Mouse (Mus musculus) left cerebral cortex, postnatal 14 days (tissue): ENCODE data around the gene Ptges. TPM values are rescaled to one million over a fixed set of nuclear protein-coding genes. Genes with fewer than 3 reads are reported as not detected.

ENCODE experiments used
- DNase-seq, 2 experiments: peaks; one replicate each; pipeline ENCODE4 v3.0.0; 2021 to 2022; ENCODE audit warnings: low spot score in 2 of 2, mixed read lengths in 1 of 2
- intact Hi-C: fragments of 180-260 bp; cut with DNase I; formaldehyde crosslinking; loops from one replicate; pipeline ENCODE4 v1.15.1; 2025
- total RNA-seq, 2 experiments: library from RNA; stranded (reverse); gene quantifications; 2 replicates each; pipeline ENCODE4 v1.2.3; 2021

Gene Ptges
- total RNA-seq, 2 experiments from 2014 or later: 3.8 to 4.9 TPM

DNA sequence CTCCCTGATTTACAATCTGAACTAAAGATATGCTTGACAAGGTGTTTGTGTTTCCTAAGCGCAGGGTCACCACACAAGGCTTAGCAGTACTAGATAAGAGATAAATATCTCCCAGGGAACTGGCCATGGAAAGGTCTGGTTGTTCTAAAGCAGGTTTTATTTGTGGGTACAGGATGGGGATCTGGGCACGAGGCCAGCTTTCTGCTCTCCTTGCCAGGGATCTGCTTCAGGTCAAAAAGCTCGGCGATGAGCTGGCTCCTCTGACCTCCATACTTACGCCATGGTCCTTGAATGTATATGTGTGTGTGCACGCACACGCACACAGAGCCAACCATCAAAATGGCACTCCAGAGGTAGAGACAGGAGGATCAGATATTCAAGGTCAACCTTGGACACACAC is 24.7 kb downstream of the Ptges start:
- DNase-seq: no peak
- intact Hi-C loops: no loop called here

DNA sequence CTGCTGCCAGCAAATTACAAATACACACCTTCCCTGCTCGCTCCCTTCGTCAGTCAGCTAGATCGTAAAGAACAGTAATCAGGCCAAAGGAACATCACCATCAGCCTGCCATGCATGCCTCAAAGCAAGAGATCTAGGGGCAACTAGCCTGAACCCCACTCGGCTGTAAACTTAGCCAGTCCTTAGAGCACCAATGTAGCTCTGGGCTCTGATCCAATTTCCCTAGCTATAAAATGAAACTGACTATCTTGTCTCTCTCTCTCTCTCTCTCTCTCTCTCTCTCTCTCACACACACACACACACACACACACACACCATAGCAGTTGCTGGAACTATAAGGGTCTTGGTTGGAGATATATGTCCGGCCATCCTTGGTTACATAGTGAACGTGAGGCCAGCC is 25.4 kb downstream of the Ptges start:
- no peak for DNase-seq
- intact Hi-C loops: no loop called here

DNA sequence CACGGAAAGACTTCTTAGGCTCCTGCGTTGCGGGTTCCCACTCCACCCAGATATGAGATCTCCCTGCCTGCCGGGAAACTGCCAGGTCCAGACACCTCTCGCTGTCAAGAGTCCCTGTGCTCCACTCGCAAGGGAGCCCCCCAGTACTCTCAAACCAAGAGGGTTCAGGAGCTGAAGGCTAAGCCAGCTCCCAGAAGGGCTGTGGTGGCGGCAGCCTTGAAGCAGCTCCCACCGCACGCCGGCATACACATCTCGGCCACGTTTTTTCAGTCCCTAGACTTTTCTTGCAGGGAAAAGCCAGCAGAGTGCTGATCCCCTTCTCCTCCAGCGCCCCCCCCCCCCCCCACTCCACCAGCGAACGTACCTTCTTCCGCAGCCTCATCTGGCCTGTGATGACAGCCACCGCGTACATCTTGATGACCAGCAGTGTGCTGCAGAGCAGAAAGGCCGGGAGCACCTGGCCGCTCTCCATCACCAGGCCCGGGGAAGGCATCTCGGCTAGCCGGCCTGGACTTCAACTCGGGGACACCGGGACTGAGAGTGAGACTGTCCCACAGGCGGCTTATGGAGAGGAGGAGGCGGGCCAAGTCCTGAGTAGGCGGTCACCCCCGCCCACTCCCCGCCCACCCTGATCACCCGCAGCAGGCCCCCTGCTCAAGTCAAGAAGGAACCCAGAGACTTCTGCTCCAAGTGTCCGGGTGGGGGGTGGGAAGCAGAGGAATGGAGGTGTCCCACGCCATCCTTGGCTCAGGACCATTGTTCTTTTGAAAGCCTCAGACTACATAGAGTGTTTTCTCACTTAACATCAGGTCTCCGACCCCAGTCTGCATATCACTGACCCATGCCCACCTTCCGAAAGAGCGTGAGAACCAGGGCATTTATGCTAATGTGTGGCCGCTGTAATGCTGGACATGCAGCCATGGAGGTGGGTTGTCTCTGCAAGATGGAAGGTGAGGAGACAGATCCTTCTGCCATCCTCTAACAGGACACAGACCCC is 26.6 kb downstream of the Ptges start:
- no peak for DNase-seq
- intact Hi-C loops: no loop called here

DNA sequence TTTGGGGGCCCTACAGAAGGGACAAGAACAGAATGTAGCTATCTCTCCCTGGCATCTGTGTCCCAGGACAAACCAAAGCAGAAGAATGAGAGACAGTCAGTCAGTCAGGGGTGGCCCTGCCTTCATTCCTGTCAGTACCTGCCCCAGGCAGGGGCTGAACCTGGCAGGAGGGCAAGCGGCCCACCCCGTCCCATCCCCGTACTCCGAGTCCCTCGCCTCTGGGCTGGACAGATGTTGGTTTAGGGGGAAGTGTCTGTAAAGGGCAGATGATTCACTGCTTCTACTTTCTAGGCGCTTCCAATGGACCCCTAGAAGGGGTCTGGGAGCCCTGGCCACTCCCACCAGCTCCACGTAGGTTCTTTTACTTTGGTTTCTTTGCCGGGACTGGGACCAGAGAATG is 27.4 kb downstream of the Ptges start:
- intact Hi-C loops: no loop called here
- DNase-seq: no peak

DNA sequence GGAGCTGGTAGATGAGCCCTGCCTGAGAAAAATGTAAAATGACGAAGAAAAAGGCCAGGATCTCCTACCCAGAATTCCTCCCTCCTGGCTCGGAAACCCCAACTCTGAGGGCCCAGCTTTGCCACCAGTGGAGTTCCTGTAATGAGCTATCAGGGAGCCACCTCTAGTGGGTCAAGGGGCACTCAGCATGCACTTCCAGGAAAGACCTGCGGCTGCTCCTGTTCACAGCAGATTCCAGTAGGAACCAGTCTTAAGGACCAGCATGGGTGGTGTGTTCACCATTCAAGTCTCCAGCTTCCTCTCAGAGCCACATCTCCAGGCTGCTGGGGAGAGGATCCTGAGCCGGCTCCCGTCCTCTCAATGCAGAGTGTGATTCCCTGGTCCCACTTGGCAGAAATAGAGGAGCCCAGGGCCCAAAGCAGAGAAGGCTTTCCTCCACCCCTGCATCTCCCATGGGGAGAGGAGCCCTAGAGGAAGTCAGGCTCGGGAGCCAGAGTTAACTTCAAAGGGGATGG is 28.0 kb downstream of the Ptges start:
- intact Hi-C loops: no loop called here
- no peak for DNase-seq

DNA sequence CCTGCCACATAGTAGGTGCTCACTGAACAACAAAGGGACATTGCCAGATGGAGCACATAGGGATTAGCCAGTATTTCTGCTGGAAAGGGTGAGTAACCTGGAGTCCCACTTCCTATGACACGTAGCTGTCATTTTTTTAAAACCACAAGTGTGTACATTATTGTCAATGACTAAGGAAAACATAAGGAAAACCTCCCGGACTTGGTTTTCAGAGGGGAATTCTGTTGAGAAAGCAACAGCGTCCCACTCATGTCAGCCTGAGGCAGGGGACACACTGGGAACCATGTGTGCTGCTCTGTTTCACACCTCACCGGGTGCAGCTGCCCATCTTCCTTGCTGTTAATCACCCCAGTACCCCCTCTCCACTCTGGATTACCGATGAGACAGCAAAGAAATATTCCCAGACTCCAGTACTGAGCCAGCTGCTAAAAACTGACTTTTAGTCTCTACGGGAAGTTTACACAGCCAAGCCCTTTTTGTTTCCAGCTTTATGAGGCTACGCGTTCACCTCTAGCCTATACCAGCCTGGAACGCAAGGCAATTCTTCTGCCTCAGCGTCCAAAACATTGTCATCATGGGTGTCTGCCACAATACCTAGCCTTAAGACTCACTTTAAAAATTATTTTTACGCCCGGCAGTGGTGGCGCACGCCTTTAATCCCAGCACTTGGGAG is 30.1 kb downstream of the Ptges start:
- DNase-seq: no peak
- intact Hi-C loops: no loop called here

DNA sequence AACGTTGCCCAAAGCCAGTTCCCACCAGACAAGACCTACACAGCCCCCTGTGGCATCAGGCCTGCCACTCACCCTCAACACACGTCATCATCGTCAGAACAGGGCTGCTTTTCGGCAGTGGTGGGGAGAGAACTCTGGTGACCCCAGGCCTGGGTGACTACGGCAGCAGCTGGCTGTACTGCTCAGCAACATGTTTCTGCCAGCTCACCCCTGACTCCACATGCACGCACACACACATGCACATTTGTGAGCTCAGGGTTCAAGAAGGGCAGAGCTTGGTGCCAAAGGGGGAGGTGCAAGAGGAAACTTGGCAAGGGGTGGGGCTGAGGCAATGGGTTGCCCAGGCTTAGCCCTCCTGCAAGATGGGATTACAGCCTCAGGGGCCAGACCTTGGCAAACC is 32.4 kb downstream of the Ptges start:
- no peak for DNase-seq
- intact Hi-C loops: no loop called here

DNA sequence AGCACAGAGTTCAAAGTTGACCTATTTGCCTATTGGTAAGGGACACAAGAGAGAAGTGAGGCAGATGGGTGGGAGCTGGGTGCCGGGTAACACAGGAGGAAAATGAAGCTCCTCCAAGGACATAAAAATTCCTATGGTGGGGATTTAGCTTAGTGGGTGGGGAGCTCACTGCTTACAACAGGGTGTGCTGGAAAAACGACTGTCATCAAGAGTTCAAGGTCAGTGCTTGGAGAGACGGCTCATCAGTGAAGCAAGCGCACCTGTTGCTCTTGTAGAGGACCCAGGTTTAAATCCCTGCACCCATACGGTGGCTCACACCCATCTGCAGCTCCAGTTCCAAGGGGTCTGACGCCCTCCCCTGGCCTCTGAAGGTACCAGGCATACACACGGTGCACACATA is 35.7 kb downstream of the Ptges start:
- DNase-seq: no peak
- intact Hi-C loops: no loop called here

DNA sequence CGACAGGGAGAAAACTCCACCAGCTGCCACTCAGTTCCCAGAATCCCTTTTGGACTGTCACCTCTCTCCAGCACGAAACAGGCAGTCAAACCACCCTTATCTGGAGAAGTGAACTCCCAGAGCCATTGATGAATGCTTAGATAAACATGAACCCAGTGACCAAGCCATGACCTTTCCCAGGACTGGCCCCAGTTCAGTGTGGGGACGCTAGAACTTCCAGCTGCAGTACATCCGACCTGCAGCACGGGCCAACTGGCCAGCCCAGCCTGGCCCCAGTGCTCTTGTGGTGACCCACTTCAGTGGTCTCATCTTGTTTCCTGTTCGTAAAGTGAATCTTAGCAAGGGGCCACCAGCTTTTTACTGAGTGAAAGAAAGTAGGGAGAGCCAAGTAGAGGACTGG is 36.3 kb downstream of the Ptges start:
- DNase-seq: no peak
- intact Hi-C loops: no loop called here

DNA sequence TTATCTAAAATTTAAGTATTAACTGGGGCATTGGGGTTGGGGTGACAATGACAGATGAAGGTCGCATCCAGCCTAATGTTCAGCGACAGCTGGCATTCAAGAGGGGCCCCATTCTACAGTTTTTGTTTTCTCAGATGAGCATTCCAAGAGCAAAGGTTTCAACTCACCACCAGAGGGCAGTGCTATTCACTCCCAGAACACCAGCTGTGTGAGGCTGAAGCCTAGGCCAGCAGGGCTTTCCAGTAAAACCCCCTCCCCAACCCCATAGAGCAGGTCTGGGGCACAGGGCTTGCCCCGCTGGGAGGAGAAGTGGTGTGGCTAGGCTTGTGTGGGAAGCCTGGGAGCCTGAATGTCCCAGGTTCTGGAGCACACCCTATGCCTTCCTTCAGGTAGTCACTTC is 38.7 kb downstream of the Ptges start:
- intact Hi-C loops: loop anchor here (2.0 kb wide), 1 partner anchor 44 kb away; no protein-coding TSS in a partner anchor
- peak; percentile 45 to 56 for DNase-seq

DNA sequence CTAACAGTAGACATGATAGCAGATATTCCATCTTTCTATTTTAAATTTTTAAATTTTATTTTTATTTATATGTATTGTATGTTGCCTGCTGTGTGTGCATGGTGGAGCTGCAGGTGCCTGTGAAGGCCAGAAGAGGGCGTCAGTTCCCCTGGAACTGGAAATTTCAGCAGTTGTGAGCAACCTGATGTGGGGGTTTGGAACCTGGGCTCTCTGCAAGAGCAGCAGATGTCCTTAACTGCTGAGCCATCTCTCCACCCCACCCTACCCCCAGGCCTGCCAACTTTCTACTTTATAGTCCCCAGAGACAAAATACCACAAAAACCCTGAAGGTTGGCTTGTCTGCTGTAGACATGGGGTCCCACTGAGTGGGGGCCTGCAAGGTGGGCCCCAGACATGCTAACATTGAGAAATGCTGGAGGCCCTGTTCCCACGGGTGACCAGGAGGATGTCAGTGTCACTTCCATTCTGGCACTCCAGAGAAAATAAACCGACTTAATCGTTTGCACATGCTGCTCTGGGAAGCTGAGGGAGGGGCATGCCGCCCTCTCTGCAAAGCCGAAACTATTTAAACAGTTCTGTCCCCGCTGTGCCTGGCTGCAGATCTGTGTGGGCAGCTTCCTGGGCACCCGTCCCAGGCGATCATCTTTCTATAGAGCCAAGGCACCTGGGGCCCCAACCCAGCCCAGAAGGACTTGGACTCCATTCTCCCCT is 44.1 kb downstream of the Ptges start:
- intact Hi-C loops: no loop called here
- peak; percentile 62 to 80 for DNase-seq

DNA sequence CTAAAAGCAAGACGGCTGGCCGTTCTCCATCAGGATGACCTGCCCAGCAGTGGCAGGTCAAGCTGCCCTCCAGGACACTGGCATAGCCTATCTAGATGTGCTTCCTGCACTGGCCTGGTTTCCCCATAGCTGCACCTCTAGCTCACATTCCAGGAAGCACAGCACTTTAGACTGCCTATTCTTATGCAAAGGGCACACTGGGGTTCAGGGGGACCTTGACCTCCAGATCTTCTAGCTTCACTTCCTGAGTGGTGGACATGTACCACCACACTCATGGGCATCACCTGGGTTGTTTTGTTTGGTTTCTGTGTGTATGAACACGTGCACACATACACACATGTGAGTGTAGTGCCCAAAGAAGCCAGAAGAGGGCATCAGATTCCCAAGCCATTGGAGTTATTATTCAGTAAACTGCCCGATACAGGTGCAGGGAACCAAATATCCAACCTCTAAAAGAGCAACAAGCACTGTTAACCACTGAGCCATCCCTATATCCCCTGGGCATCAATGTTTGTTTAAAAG is 44.8 kb downstream of the Ptges start:
- intact Hi-C loops: no loop called here
- no peak for DNase-seq

DNA sequence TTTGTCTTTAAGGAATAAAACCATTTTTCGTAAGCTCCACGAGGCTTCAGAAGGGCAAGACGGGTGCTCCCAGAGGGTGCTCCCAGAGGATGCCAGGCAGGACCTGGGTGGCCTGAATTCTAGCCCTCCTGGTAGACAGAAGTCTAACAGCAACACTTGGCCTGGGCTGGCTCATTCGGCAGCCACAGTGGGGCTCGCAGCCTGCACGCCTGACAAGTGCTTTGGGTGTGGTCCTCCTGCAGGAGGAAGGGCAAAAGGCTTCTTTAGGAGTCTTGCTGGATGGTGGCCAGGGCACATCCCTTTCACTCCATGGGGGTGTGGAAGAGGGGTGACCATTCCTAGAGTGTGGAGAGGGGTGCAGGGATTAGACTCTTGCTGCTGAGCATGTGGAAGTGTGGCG is 48.4 kb downstream of the Ptges start:
- intact Hi-C loops: no loop called here

DNA sequence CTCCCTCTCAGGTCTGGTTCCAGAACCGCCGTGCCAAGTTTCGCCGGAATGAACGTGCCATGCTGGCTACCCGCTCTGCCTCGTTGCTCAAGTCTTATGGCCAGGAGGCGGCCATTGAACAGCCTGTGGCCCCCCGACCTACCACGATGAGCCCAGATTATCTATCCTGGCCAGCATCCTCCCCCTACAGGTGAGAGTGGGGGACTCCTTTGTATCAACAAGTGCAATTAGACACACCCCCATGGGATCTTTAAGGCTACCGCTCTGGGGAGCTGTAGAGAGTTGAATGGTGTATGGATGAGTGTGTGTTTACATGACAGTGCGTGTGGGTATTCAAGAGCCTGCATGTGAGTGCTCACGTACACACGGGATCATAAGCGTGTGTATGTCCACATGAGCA is 50.2 kb downstream of the Ptges start:
- no peak for DNase-seq
- intact Hi-C loops: no loop called here

More for the DNA sequence above, 48.4 kb downstream of the Ptges start:
- DNase-seq: no peak

DNA sequence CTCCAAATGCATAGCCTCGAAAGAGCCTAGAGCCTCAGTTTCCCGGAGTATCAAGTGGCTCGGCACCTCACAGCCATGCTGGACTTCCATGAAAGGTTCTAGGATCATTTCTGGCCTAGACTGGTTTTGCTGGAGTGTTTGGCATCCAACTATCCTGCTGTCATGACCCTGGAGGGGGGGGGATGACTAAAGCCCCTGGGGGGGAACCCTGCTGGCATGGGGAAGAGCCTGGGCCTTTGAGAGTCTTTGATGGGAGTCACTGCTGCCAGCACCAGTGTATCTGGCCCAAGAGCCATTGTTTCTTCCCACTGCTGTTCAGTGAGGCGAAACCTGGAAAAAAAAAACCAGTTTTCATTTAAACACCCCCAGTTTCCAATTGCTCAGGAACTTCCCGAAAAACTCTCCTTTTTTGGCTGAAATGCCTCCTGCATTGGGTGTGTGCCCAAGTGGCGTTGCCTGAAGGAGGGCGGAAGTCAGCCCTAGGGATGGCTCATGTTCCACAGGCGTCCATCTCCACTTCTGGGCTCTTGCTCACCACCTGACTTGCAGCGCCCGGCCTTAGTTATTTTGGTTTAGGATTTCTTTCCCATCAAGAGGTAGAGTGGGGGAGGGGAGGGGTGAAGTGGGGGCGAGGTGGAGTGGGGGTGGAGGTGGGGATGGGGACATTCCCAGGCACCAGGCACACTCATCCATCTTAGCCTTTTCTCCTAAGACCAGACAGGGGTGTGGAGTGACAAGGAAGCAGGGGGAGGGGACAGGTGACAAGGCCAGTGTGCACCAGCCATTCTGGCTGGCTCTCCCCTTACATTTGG is 53.8 kb downstream of the Ptges start:
- no peak for DNase-seq
- intact Hi-C loops: no loop called here

DNA sequence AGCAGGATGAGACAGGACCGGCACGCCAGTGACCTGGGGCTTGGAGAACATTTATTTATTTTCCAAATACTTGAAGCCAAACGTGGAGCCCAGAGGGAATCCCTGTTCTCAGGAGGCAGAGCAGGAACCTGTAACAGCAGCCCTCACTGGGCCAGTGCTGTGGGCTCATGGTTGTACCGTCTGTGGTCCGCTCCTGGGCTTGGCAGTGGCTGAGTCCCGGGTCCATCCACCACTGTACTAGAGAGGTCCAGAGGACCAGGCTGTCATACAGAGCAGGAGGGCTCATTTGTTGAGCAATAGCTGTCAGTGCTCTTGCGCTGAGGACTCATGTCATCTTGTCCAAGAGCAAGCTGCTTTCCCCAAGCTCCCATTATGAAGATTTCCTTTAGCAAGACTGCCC is 54.6 kb downstream of the Ptges start:
- no peak for DNase-seq
- intact Hi-C loops: no loop called here

DNA sequence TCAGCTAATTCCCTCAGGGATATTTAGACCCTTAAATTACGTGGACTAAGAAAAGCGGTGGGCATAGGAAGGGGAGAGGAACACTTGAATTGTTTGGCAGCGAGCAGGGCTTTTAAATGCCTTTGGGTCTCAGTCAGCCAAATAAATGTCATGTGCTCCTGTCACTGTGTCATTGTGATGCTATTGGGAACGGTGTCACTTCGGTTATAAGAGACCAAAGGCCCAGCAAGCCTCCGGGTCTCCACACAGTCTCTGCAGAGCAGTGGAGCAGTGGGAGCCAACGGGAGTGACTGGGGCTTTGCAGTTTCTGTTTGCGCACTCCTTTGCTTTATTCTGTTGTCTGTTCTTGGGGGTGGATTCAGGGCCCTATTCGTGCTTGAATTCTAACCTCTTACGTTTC is 55.2 kb downstream of the Ptges start:
- intact Hi-C loops: no loop called here
- no peak for DNase-seq

DNA sequence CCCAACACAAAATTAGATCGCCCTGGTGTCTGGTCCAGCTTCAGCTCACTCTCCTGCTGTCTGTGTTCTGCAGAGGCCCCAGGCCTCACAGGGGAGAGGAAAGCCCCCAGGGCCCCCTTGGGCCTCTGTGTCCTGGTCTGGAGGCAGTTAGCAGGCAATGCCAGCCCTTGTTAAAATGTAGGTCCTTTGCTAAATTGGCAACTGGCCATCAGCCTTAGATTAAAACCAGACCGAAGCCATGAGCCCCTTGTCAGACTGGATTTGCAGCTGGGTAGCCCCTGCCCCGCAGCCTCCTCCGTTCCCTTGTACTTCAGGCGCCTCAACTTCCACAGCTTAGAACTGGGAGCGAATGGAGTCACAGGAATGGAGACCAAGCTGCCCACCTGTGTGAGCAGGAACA is 57.0 kb downstream of the Ptges start:
- intact Hi-C loops: no loop called here
- no peak for DNase-seq

DNA sequence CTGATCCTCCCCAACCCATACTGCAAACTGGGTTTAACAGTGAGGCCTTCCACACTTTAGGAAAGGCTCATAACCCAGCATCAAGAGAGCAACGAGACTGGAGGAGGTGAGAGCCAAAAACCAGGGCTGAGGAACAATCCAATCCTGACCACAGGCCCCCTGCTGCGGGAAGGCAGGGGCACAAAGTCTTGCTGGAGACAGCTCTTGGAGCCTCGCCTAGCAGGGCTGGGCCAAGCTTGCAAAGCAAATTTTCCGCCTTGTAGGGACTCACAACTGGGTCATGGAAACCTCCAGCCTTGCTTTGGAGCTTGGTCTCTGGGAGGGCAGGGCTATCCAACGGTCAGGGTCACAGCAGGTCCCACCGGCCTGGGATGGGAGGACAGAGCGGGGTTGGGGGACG is 58.8 kb downstream of the Ptges start:
- peak; percentile 32 to 37 for DNase-seq
- intact Hi-C loops: no loop called here
